Mouse (Mus musculus) intestine, embryonic 15.5 days (tissue): ENCODE results near the gene Cygb. TPM values are rescaled to one million over a fixed set of nuclear protein-coding genes. Genes with fewer than 3 reads are reported as not detected.

Experiments used
- ATAC-seq: fragments of 200-750 bp; cut with Nextera tagmentation; 2 replicates; pipeline ENCODE4 v1.8.0; 2017; ENCODE audit warnings: moderate TSS enrichment, moderate library complexity
- H3K27ac ChIP-seq: fragments of 300-500 bp; sonication (generic); 2 replicates; pipeline ENCODE4 v1.5.1; 2015; ENCODE audit warnings: mild to moderate bottlenecking, inconsistent platforms
- H3K27me3 ChIP-seq: fragments of 300-500 bp; sonication (generic); replicated peaks from 2 replicates; pipeline ENCODE4 v1.6.1; 2015; ENCODE audit warnings: inconsistent platforms
- H3K36me3 ChIP-seq: fragments of 300-500 bp; sonication (generic); 2 replicates; pipeline ENCODE4 v1.6.1; 2015; ENCODE audit warnings: inconsistent platforms
- H3K4me1 ChIP-seq: fragments of 300-500 bp; sonication (generic); replicated peaks from 2 replicates; pipeline ENCODE4 v1.6.1; 2015; ENCODE audit warnings: inconsistent platforms
- H3K4me2 ChIP-seq: fragments of 300-500 bp; sonication (generic); replicated peaks from 2 replicates; pipeline ENCODE4 v1.6.1; 2015; ENCODE audit warnings: mild to moderate bottlenecking, inconsistent platforms
- H3K4me3 ChIP-seq: fragments of 300-500 bp; sonication (generic); replicated peaks from 2 replicates; pipeline ENCODE4 v1.5.1; 2015; ENCODE audit warnings: inconsistent platforms
- H3K9ac ChIP-seq: fragments of 300-500 bp; sonication (generic); 2 replicates; pipeline ENCODE4 v1.6.1; 2015; ENCODE audit warnings: inconsistent platforms
- H3K9me3 ChIP-seq: fragments of 300-500 bp; sonication (generic); 2 replicates; pipeline ENCODE4 v1.6.1; 2016; ENCODE audit warnings: inconsistent platforms
- WGBS: fragments of 180-500 bp; shearing (Covaris S2); methylation state at CpG from one replicate; pipeline ENCODE4 v1.1.7; 2015; 5-methylcytosine and 5-hydroxymethylcytosine counted together
- polyA plus RNA-seq: library from polyadenylated mRNA; unstranded; fragments of >200 nt; fragmentation: Nextera tagmentation; extraction: Ambion mirVana; gene quantifications from 2 replicates; pipeline ENCODE4 v1.2.1, GENCODE M21; 2015

Gene Cygb
- 12.5 and 12.9 TPM in 2 replicates for polyA plus RNA-seq

DNA sequence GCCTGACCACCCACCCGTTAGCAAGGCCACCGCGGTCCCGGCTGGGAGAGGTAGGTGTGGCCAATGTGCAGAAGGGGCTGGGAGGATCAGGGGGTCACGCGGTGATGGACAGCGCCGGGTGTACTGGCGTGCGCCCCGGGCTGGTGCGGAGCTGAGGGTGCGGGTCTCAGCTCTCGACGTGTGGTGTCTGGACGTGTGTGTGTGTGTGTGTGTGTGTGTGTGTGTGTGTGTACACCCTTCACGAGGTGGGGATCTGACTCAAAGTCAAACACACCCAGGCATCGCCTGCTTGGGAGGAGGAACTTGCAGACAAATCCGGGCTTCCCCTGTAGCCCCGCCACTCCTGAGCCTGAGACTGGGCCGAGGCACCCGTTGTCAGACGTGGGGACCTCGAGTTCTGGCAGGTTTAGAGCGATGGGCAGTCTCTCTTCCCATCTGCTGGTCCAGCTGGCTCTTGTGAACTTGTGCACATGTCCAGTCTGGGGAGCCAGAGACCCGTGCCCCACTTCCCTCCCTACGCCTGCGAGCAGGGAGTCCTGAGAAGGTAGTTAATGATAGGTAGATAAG is at the start of gene Cygb:
Cygb (minus strand) TSS at position 59 of the 567 bp plus-strand sequence.
- H3K9me3 ChIP-seq: no peaks in the 10 kb centered on the region
- H3K36me3 ChIP-seq: no peaks in the 10 kb centered on the region
- peak within 1 kb of the TSS; percentile 93 for H3K4me2 ChIP-seq
- H3K27me3 ChIP-seq: peaks cover 29% of the 10 kb centered on the region
- peak within 1 kb of the TSS; percentile 53 for H3K4me3 ChIP-seq
- no peak within 1 kb of the TSS for H3K27ac ChIP-seq
- H3K4me1 ChIP-seq: peaks cover 22% of the 10 kb centered on the region
- 5% methylated on average over 28 of the region's 28 CpGs for WGBS
- ATAC-seq: no peak
- peak within 1 kb of the TSS; percentile 62 for H3K9ac ChIP-seq

DNA sequence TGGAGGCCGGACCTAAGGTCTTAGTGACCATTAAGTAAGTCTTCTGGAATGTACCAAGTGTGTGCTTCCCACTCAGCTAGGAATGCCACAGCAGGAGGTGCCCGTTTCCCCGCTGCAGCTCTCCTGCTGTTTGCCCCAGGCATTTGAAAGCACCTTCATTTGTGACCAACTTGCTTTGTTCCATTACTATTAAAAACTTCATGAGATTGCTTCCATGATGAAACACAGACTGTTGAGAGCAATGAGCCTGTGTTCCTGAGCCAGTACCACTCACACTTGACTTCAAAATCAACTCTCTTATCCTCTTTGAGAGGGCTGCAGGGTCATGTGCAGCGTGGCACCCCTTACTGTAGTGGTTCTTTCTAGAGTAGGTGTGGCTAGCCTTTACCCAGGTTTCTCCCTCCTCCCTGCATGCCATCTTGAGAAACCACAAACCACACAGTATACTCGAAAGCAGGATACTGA is 47.3 kb upstream of the Cygb start:
- Histone ChIP-seq H3K4me1 (no peaks in the 10 kb centered on the region), H3K4me3 (no peak overlapping the region), H3K27me3 (no peaks in the 10 kb centered on the region), H3K9ac (no peak overlapping the region), H3K36me3 (no peaks in the 10 kb centered on the region), H3K27ac (no peak overlapping the region), H3K9me3 (no peaks in the 10 kb centered on the region), H3K4me2 (no peak overlapping the region)
- 49% methylated on average over 5 of the region's 5 CpGs for WGBS
- ATAC-seq: no peak

DNA sequence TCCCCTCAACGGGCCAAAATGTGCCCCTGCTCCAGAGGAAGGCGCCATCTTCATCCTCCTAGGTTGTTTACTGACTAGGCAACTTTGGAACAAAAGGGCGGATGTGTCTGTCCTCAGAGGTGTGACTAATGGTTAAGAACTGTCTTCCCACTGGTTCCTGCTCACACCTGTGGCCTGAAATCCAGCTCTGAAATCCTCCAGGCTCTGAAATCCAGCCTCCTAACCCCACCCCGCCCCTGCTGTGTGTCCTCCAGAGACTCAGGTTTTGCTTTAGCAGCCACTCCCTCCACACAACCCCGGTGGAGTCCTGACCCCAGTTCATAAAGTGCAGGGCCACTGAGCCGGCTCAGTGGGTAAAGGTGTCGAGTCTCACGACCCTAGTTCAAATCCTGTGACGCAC is 43.4 kb upstream of the Cygb start:
- WGBS: 60% methylated on average over 9 of the region's 9 CpGs
- no peaks in the 10 kb centered on the region for H3K9me3 ChIP-seq
- no peak overlapping the region for H3K4me3 ChIP-seq
- H3K9ac ChIP-seq: no peak overlapping the region
- H3K27ac ChIP-seq: no peak overlapping the region
- peaks cover 11% of the 10 kb centered on the region for H3K4me1 ChIP-seq
- no peaks in the 10 kb centered on the region for H3K36me3 ChIP-seq
- no peak for ATAC-seq
- peaks cover 15% of the 10 kb centered on the region for H3K27me3 ChIP-seq
- no peak overlapping the region for H3K4me2 ChIP-seq

DNA sequence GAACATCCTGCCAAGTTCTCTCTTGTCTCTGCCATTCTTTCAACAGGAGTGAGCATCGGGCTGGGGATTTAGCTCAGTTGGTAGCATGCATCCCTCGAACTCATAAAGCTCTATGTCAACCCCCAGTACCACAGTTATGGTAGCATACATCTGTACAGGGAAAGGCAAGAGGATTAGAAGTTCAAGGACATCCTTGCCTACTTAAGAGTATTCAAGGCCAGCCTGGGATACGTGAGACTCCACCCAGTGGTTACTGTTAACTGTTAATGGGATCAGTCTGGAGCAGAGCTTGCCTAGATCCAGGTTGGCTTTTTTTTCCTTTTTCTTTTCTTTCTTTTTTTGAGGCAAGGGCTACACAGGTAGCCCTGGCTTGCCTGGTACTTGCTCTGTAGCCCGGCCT is 42.3 kb upstream of the Cygb start:
- H3K9me3 ChIP-seq: no peaks in the 10 kb centered on the region
- no peak overlapping the region for H3K27ac ChIP-seq
- no peak overlapping the region for H3K9ac ChIP-seq
- H3K36me3 ChIP-seq: no peaks in the 10 kb centered on the region
- H3K4me2 ChIP-seq: no peak overlapping the region
- WGBS: 88% methylated on average over 4 of the region's 4 CpGs
- no peak overlapping the region for H3K4me3 ChIP-seq
- H3K4me1 ChIP-seq: peaks cover 11% of the 10 kb centered on the region
- ATAC-seq: no peak
- peaks cover 15% of the 10 kb centered on the region for H3K27me3 ChIP-seq

DNA sequence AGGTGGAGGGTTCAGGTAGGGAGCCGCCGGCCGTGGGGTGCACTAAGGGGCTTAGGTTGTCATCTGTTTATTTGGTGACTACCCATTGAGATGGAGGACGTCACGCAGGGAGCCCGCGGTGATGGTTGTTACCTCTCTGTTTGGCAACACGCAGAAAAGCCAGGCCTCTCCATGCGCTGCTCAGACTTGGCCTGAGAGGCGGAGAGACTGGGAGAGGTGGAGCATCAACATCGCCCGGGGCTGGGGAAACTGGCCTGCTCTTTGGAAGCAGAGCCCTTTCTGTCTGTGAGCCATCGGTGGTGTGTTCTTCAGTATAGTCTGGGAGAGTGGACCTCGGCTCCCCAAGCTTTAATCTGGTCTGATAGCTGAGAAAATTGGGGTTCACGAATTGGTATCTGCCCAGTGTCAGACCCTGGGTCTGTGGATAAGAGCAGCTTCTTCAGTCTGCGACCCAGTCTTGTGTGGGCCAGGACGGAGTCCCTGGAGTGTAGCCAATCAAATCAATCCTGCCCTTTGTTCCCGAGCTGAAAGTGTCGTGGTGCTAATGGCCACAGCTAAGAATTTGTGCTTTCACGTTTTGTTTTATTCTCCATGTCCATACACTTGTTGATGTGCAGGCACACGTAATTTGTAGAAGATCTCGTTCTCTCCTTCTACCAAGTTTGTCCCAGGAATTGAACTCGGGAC is 41.2 kb upstream of the Cygb start:
- 0 out of 2 replicates have a peak overlapping the region, but pooled peaks have one; percentile 83 for H3K27ac ChIP-seq
- H3K36me3 ChIP-seq: no peaks in the 10 kb centered on the region
- H3K4me1 ChIP-seq: peaks cover 20% of the 10 kb centered on the region
- no peak overlapping the region for H3K4me3 ChIP-seq
- H3K27me3 ChIP-seq: peaks cover 15% of the 10 kb centered on the region
- H3K9me3 ChIP-seq: no peaks in the 10 kb centered on the region
- 0 out of 2 replicates have a peak overlapping the region, but pooled peaks have one; percentile 60 for H3K9ac ChIP-seq
- ATAC-seq: no peak
- H3K4me2 ChIP-seq: peak overlapping the region; percentile 90
- 36% methylated on average over 23 of the region's 23 CpGs for WGBS

DNA sequence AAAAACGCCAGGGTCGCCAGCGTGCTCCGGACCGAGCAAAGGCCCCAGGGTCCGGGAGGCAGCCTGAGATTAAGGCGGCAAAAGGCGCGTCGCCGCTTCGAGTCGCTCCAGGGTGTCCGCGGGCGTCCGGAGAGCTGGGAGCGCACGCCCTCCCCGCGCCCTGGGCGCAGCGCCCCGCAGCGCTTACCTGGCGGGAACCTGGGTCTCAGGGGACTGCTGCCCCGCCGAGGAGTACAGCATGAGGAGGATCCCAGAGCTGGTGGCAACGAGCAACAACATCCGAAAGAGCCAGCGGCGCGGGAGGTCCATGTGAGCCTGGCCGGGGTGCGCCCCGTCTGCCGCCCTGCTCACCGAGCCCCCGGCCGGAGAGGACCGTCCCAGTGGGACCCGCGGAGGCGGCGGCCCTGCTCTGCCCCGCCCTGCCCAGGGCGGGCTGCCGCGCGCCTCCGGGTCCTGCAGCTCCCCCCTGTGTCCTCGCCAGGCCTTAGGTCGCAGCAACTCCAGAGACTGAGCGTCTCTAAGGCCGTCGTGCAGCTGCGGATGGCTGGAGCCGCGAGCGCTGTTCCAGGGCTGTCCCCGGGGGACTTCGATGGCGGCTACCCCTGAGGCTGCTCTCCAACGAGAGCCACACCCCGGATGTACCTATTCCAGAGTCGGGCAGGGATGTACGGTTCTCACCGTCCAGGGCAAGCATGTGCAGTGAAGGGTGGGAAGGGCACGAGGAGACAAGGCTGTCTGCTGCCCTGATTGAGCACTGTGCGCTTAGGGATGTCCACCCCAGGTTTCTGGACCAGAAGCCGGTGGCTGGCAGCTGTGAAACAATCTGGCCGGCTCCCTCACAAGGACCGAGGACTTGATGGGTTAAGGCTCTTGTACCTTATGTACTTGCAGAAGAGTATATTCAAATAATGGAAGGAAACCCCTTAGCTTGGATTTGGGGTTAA is 40.4 kb upstream of the Cygb start:
- Histone ChIP-seq H3K27ac (peak overlapping the region; percentile 83), H3K27me3 (peaks cover 15% of the 10 kb centered on the region)
- ATAC-seq: peak; percentile 85

DNA sequence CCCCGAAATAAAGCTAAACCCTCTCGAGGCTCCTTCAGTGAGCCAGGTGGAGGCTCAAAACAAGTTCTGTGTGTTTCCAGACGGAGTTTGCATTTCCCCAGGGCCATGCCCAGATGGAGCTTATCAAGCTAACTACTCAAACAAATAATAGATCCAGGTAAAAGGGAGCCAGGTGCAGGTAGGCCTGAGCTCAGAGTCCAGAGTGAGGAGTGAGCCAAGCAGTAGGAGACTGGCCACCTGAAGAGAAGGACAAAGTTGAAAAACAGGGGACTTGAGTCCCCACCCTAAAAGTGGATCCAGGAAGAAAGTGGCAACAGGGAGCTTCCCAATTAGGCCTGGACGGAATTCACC is 39.8 kb upstream of the Cygb start:
- Histone ChIP-seq H3K27ac (peak overlapping the region; percentile 83), H3K27me3 (peaks cover 15% of the 10 kb centered on the region), H3K36me3 (no peaks in the 10 kb centered on the region), H3K9ac (peak overlapping the region; percentile 60), H3K4me2 (peak overlapping the region; percentile 90), H3K4me3 (peak overlapping the region; percentile 53), H3K9me3 (no peaks in the 10 kb centered on the region), H3K4me1 (peaks cover 24% of the 10 kb centered on the region)
- peak; percentile 68 for ATAC-seq
- 38% methylated on average over 4 of the region's 4 CpGs for WGBS

More for the DNA sequence above, 40.4 kb upstream of the Cygb start:
- 2% methylated on average over 73 of the region's 73 CpGs for WGBS
- Histone ChIP-seq H3K4me2 (peak overlapping the region; percentile 90), H3K36me3 (no peaks in the 10 kb centered on the region), H3K9ac (peak overlapping the region; percentile 60), H3K4me1 (peaks cover 24% of the 10 kb centered on the region), H3K4me3 (peak overlapping the region; percentile 53), H3K9me3 (no peaks in the 10 kb centered on the region)

DNA sequence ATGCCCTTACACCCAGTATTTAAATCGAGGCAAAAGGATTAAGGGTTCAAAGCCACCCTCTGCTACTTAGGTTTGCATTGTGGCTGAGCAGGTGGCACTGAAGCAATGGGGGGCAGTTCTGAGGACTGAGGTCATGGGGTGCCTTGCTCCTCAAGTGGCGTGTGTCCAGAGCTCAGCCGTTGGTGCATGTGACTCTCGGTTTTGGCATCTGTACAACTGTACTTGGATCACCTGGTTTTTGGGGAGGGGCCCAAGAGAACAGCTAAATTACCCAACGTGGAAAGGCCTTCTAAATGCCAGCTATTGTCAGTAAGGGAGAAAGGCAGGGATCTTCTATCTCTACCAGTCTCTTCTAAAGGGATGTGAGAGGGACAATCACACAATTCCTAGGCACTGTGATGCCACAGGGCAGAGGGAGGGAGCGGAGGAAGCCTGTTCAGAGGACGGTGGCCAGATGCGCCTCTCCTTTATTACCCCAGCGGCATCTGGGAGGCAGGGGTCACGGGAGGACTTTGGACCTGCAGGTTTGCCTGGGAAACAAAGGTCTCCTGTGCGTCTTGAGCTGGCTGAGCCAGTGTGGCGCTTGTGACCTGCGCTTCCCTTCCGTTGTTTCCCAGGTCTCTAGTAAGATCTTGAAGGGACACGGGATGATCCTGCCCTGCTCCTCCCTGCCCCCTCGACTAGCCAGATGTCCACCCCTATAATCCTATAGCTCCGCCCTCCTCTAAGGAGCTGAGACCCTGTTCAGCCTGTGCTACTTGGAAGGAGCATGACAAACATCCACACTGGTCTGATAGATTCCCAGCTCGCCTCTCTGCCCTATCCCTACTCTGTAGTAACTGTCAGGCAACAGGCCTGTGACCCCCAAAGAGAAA is 36.8 kb upstream of the Cygb start:
- WGBS: 46% methylated on average over 18 of the region's 18 CpGs
- peak; percentile 63 for ATAC-seq

DNA sequence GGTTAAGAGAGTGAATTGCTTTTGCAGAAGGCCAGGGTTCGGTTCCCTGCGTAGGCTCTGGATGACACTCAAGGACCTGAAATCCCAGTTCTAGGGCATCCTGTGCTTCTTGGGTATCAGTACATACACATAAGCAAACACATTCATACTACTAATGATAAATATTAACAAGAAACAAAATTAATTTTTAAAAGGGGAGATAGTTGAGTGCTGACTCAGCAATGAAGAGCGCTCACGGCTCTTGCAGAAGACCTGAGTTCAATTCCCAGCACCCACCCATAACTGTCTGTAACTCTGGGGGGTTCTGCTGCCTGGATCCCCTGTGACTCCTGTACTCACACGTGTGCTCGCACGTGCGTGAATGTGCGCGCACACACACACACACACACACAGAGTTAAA is 35.5 kb upstream of the Cygb start:
- Histone ChIP-seq H3K27me3 (peaks cover 10% of the 10 kb centered on the region), H3K4me1 (peaks cover 20% of the 10 kb centered on the region), H3K36me3 (no peaks in the 10 kb centered on the region), H3K27ac (no peak overlapping the region), H3K9ac (no peak overlapping the region), H3K9me3 (no peaks in the 10 kb centered on the region), H3K4me3 (no peak overlapping the region), H3K4me2 (no peak overlapping the region)
- WGBS: 92% methylated on average over 10 of the region's 10 CpGs
- ATAC-seq: no peak

More for the DNA sequence above, 36.8 kb upstream of the Cygb start:
- Histone ChIP-seq H3K4me1 (peaks cover 24% of the 10 kb centered on the region), H3K36me3 (no peaks in the 10 kb centered on the region), H3K9me3 (no peaks in the 10 kb centered on the region), H3K4me2 (peak overlapping the region; percentile 26; the same call in 1 of the 2 replicates), H3K4me3 (no peak overlapping the region), H3K27ac (0 out of 2 replicates have a peak overlapping the region, but pooled peaks have one; percentile 44), H3K9ac (no peak overlapping the region), H3K27me3 (peaks cover 15% of the 10 kb centered on the region)

DNA sequence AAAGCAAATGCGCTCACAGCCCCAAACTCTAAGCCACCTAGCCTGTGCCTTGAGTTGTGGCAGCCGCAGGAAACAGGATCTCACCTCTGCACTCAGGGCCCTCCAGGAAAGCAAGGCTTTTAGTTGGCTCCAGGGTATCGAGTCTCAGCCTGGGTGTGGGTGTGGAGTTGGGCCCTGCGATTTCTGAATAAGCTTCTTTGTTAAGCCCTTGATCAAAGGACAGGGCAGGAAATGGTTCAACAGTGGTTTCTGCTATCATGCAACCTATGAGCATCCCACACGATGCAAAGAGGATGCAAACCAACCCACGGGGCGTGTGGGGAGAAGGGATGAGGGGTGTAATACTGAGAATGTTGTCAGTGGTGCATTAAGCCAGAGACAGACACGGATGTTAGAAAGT is 33.8 kb upstream of the Cygb start:
- Histone ChIP-seq H3K4me1 (peaks cover 22% of the 10 kb centered on the region), H3K36me3 (no peaks in the 10 kb centered on the region), H3K4me2 (no peak overlapping the region), H3K9ac (no peak overlapping the region), H3K27ac (no peak overlapping the region), H3K27me3 (no peaks in the 10 kb centered on the region), H3K4me3 (no peak overlapping the region), H3K9me3 (no peaks in the 10 kb centered on the region)
- 75% methylated on average over 8 of the region's 8 CpGs for WGBS
- no peak for ATAC-seq

DNA sequence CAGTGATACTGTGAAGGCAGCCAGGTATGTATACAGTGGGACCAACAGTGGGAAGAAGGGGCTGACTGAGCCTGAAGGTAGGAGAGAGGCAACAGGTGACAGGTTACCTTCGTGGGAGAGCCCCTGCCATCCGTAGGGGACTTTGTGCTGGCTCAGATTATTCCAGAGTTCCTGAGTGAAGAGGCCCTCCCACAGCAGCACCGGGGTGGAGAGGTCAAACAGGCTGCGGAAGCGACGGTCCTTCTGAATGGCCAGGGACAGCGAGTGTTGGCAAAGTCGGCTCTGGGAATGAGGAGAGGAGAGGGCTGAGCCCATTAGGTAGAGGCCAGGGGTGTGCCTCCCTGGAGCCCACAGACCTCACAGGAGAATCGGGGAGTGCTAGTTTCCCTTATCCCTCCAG is 31.6 kb upstream of the Cygb start:
- no peaks in the 10 kb centered on the region for H3K27me3 ChIP-seq
- peaks cover 18% of the 10 kb centered on the region; the same call in 1 of the 2 replicates for H3K4me1 ChIP-seq
- no peaks in the 10 kb centered on the region for H3K9me3 ChIP-seq
- no peak overlapping the region for H3K4me2 ChIP-seq
- 67% methylated on average over 9 of the region's 9 CpGs for whole genome bisulfite sequencing
- peaks cover 3% of the 10 kb centered on the region; the same call in 1 of the 2 replicates for H3K36me3 ChIP-seq
- no peak overlapping the region for H3K4me3 ChIP-seq
- H3K27ac ChIP-seq: no peak overlapping the region
- no peak for ATAC-seq
- no peak overlapping the region for H3K9ac ChIP-seq
